Mouse (Mus musculus): Measurements from ENCODE around the gene Tmem101. TPM values are rescaled to one million over a fixed set of nuclear protein-coding genes. Genes with fewer than 3 reads are reported as not detected.

Tmem101 gene
- polyA plus RNA-seq, 1 experiment from 2014 or later, result 43.1 TPM

DNA sequence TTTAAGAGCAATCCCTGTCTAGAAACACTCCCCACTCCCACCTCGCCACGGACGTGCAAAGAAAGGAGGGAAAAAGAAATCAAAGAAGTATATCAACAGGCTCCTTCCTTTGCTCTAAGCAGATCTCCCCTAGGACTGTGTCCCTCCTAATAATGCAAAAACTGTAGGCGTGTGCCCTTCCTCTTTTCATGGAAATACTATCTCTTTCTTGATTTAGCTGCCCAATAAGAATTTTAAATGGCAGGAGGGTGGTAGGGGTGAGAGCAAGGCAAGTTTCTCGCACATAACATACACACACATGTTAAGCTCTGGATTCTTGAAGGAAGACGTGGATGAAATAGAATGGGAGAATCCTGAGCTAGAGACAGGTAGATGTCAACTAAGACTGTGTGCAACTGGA, 32.8 kb upstream of the Tmem101 start:
- peaks cover 12% of the 10 kb centered on the region for H3K36me3 ChIP-seq (ENCODE audit: insufficient read depth, low read length)
- H3K27ac ChIP-seq (ENCODE audit: low read length), result peak overlapping the region; percentile 29
- peak overlapping the region; percentile 71 for H3K4me3 ChIP-seq (ENCODE audit: low read length)
- H3K27me3 ChIP-seq (ENCODE audit: insufficient read depth, low read length), result no peaks in the 10 kb centered on the region
- H3K9ac ChIP-seq (replicated peaks; ENCODE audit: low read length), result peak overlapping the region; percentile 77
- H3K4me1 ChIP-seq (ENCODE audit: insufficient read depth, low read length), result peaks cover 31% of the 10 kb centered on the region
- peak overlapping the region; percentile 87 for H3K4me2 ChIP-seq (replicated peaks; ENCODE audit: low read depth, low read length)
- 58% methylated on average over 6 of the region's 6 CpGs for WGBS
- H3K9me3 ChIP-seq (ENCODE audit: low read length), result no peaks in the 10 kb centered on the region
- no peak for ATAC-seq (ENCODE audit: low FRiP score, low TSS enrichment)

DNA sequence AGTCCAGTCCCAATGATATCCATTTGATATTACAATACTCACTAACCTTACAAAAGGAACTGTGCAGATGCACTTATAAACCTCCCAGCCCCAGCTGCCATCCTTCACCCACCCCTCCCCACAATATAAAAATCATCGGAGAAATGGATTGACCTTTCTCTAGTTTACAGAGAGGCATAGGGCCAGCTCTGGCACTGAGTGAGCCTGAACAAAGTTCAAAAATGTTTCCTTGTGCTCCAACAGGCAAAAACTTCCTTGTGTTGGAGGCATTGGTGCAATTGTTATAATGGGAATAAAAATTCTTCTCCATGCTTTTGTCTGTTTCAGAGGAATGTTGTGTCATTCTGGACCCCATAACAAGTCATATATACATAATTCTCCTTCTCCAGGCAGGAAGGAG, 30.0 kb upstream of the Tmem101 start:
- Histone ChIP-seq H3K4me3 (ENCODE audit: low read length) (no peak overlapping the region), H3K9me3 (ENCODE audit: low read length) (no peaks in the 10 kb centered on the region), H3K4me2 (replicated peaks; ENCODE audit: low read depth, low read length) (no peak overlapping the region), H3K36me3 (ENCODE audit: insufficient read depth, low read length) (peaks cover 7% of the 10 kb centered on the region; the same call in 1 of the 2 replicates), H3K27ac (ENCODE audit: low read length) (no peak overlapping the region), H3K9ac (replicated peaks; ENCODE audit: low read length) (no peak overlapping the region), H3K27me3 (ENCODE audit: insufficient read depth, low read length) (no peaks in the 10 kb centered on the region), H3K4me1 (ENCODE audit: insufficient read depth, low read length) (peaks cover 39% of the 10 kb centered on the region)
- ATAC-seq (ENCODE audit: low FRiP score, low TSS enrichment), result no peak
- WGBS, result 62% methylated on average over 1 of the region's 1 CpGs

DNA sequence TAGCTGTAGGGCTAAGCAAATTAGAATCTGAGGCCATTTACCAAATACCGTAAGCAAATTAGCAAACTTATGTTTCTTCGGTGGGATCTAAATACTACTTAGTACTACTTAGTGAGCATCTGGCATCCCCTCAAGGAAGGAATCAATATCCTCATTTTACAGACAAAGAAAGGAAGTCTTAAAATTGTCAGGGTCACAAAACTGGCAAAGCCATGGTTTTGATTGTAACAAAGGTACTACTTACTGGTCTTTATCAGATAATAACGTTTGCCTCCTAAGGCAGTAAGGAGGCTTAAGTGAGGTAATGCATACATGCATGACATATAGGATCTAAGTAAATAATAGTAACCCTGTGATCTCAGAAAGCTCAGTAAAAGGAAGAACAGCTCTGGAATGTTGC, 29.5 kb upstream of the Tmem101 start:
- ATAC-seq (ENCODE audit: low FRiP score, low TSS enrichment), result no peak
- H3K9ac ChIP-seq (replicated peaks; ENCODE audit: low read length), result no peak overlapping the region
- peaks cover 10% of the 10 kb centered on the region; the same call in 1 of the 2 replicates for H3K36me3 ChIP-seq (ENCODE audit: insufficient read depth, low read length)
- 52% methylated on average over 3 of the region's 3 CpGs for WGBS
- H3K27me3 ChIP-seq (ENCODE audit: insufficient read depth, low read length), result no peaks in the 10 kb centered on the region
- peak overlapping the region; percentile 94; the same call in 1 of the 2 replicates for H3K4me3 ChIP-seq (ENCODE audit: low read length)
- H3K27ac ChIP-seq (ENCODE audit: low read length), result peak overlapping the region; percentile 94
- H3K4me2 ChIP-seq (replicated peaks; ENCODE audit: low read depth, low read length), result peak overlapping the region; percentile 89
- H3K9me3 ChIP-seq (ENCODE audit: low read length), result no peaks in the 10 kb centered on the region
- H3K4me1 ChIP-seq (ENCODE audit: insufficient read depth, low read length), result peaks cover 33% of the 10 kb centered on the region

GRCm38 (mm10) chr11:102184646-102185495, 28.7 kb upstream of the Tmem101 start, which contains the start of gene Lsm12:
TSS of gene Lsm12 (minus strand) at chr11:102185296.
- Histone ChIP-seq H3K9ac (replicated peaks; ENCODE audit: low read length) (peak within 1 kb of the TSS; percentile 91), H3K27ac (ENCODE audit: low read length) (peak within 1 kb of the TSS; percentile 94), H3K36me3 (ENCODE audit: insufficient read depth, low read length) (peaks cover 10% of the 10 kb centered on the region; the same call in 1 of the 2 replicates), H3K27me3 (ENCODE audit: insufficient read depth, low read length) (no peaks in the 10 kb centered on the region), H3K4me3 (ENCODE audit: low read length) (peak within 1 kb of the TSS; percentile 94), H3K4me1 (ENCODE audit: insufficient read depth, low read length) (peaks cover 33% of the 10 kb centered on the region), H3K4me2 (replicated peaks; ENCODE audit: low read depth, low read length) (peak within 1 kb of the TSS; percentile 89), H3K9me3 (ENCODE audit: low read length) (no peaks in the 10 kb centered on the region)
- under 1% methylated on average over 67 of the region's 70 CpGs for WGBS
- ATAC-seq (ENCODE audit: low FRiP score, low TSS enrichment), result peak; percentile 83

GRCm38 (mm10) chr11:102184253-102184645, 28.0 kb upstream of the Tmem101 start:
- no peak for ATAC-seq (ENCODE audit: low FRiP score, low TSS enrichment)
- H3K27ac ChIP-seq (ENCODE audit: low read length), result peak overlapping the region; percentile 94
- H3K9me3 ChIP-seq (ENCODE audit: low read length), result no peaks in the 10 kb centered on the region
- H3K9ac ChIP-seq (replicated peaks; ENCODE audit: low read length), result peak overlapping the region; percentile 91
- H3K27me3 ChIP-seq (ENCODE audit: insufficient read depth, low read length), result no peaks in the 10 kb centered on the region
- peaks cover 35% of the 10 kb centered on the region for H3K4me1 ChIP-seq (ENCODE audit: insufficient read depth, low read length)
- H3K4me2 ChIP-seq (replicated peaks; ENCODE audit: low read depth, low read length), result peak overlapping the region; percentile 89
- H3K4me3 ChIP-seq (ENCODE audit: low read length), result peak overlapping the region; percentile 94
- 2% methylated on average over 7 of the region's 7 CpGs for WGBS
- H3K36me3 ChIP-seq (ENCODE audit: insufficient read depth, low read length), result peaks cover 10% of the 10 kb centered on the region; the same call in 1 of the 2 replicates

- no peak for ATAC-seq (ENCODE audit: low FRiP score, low TSS enrichment)
- H3K9me3 ChIP-seq (ENCODE audit: low read length), result no peaks in the 10 kb centered on the region
Measured at GRCm38 (mm10) chr11:102179836-102180235, 23.6 kb upstream of the Tmem101 start.

GRCm38 (mm10) chr11:102168689-102169088, 12.5 kb upstream of the Tmem101 start:
- H3K4me1 ChIP-seq (ENCODE audit: insufficient read depth, low read length), result no peaks in the 10 kb centered on the region
- no peak overlapping the region for H3K27ac ChIP-seq (ENCODE audit: low read length)
- no peak overlapping the region for H3K9ac ChIP-seq (replicated peaks; ENCODE audit: low read length)
- H3K9me3 ChIP-seq (ENCODE audit: low read length), result no peaks in the 10 kb centered on the region
- no peak overlapping the region for H3K4me2 ChIP-seq (replicated peaks; ENCODE audit: low read depth, low read length)
- no peak overlapping the region for H3K4me3 ChIP-seq (ENCODE audit: low read length)
- no peak for ATAC-seq (ENCODE audit: low FRiP score, low TSS enrichment)
- peaks cover 37% of the 10 kb centered on the region for H3K36me3 ChIP-seq (ENCODE audit: insufficient read depth, low read length)
- H3K27me3 ChIP-seq (ENCODE audit: insufficient read depth, low read length), result no peaks in the 10 kb centered on the region
- WGBS, result 81% methylated on average over 5 of the region's 5 CpGs

More at GRCm38 (mm10) chr11:102179836-102180235, 23.6 kb upstream of the Tmem101 start:
- H3K4me1 ChIP-seq (ENCODE audit: insufficient read depth, low read length), result peaks cover 23% of the 10 kb centered on the region
- H3K27ac ChIP-seq (ENCODE audit: low read length), result peak overlapping the region; percentile 41; the same call in 1 of the 2 replicates
- H3K9ac ChIP-seq (replicated peaks; ENCODE audit: low read length), result no peak overlapping the region
- H3K4me2 ChIP-seq (replicated peaks; ENCODE audit: low read depth, low read length), result no peak overlapping the region
- no peaks in the 10 kb centered on the region for H3K27me3 ChIP-seq (ENCODE audit: insufficient read depth, low read length)
- peaks cover 24% of the 10 kb centered on the region; the same call in 1 of the 2 replicates for H3K36me3 ChIP-seq (ENCODE audit: insufficient read depth, low read length)
- H3K4me3 ChIP-seq (ENCODE audit: low read length), result no peak overlapping the region

DNA sequence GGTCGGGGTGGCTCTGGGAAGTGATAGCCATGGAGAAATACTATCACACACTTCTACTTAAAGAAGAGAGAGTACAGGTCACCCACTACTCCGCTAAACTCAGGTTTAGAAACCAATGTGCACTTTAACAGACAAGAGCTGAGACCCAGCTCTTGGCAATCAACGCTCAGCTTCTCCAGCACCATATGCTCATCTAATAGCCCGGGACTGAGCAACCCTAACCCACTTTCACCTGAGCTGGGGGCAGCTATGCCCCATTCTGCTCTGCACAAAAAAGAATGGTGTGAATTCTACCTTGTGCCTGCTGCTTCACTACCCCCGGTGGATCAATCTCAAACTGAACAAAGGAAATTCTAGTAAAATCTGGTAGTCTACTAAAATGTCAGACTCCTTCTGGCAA, 11.3 kb upstream of the Tmem101 start:
- no peak overlapping the region for H3K9ac ChIP-seq (replicated peaks; ENCODE audit: low read length)
- H3K36me3 ChIP-seq (ENCODE audit: insufficient read depth, low read length), result peaks cover 46% of the 10 kb centered on the region
- ATAC-seq (ENCODE audit: low FRiP score, low TSS enrichment), result no peak
- H3K27me3 ChIP-seq (ENCODE audit: insufficient read depth, low read length), result no peaks in the 10 kb centered on the region
- WGBS, result 79% methylated on average over 5 of the region's 5 CpGs
- H3K9me3 ChIP-seq (ENCODE audit: low read length), result no peaks in the 10 kb centered on the region
- no peaks in the 10 kb centered on the region for H3K4me1 ChIP-seq (ENCODE audit: insufficient read depth, low read length)
- no peak overlapping the region for H3K4me2 ChIP-seq (replicated peaks; ENCODE audit: low read depth, low read length)
- H3K4me3 ChIP-seq (ENCODE audit: low read length), result no peak overlapping the region
- H3K27ac ChIP-seq (ENCODE audit: low read length), result no peak overlapping the region

- WGBS, result 23% methylated on average over 6 of the region's 6 CpGs
- ATAC-seq (ENCODE audit: low FRiP score, low TSS enrichment), result peak; percentile 65; the same call in 1 of the 2 replicates
- no peak overlapping the region for H3K4me2 ChIP-seq (replicated peaks; ENCODE audit: low read depth, low read length)
- H3K9ac ChIP-seq (replicated peaks; ENCODE audit: low read length), result no peak overlapping the region
- no peak overlapping the region for H3K4me3 ChIP-seq (ENCODE audit: low read length)
- H3K4me1 ChIP-seq (ENCODE audit: insufficient read depth, low read length), result no peaks in the 10 kb centered on the region
- peaks cover 56% of the 10 kb centered on the region for H3K36me3 ChIP-seq (ENCODE audit: insufficient read depth, low read length)
- no peaks in the 10 kb centered on the region for H3K9me3 ChIP-seq (ENCODE audit: low read length)
- H3K27ac ChIP-seq (ENCODE audit: low read length), result no peak overlapping the region
- H3K27me3 ChIP-seq (ENCODE audit: insufficient read depth, low read length), result no peaks in the 10 kb centered on the region
Measured at GRCm38 (mm10) chr11:102165971-102166722, 9.9 kb upstream of the Tmem101 start.
